Mouse (Mus musculus) right cerebral cortex, postnatal 10 days (tissue): ENCODE results near the gene Suco.

Experiments
- DNase-seq, 2 experiments: peaks; one replicate each; pipeline ENCODE4 v3.0.0; 2021; ENCODE audit warnings: low spot score in 2 of 2

The Suco gene

DNA sequence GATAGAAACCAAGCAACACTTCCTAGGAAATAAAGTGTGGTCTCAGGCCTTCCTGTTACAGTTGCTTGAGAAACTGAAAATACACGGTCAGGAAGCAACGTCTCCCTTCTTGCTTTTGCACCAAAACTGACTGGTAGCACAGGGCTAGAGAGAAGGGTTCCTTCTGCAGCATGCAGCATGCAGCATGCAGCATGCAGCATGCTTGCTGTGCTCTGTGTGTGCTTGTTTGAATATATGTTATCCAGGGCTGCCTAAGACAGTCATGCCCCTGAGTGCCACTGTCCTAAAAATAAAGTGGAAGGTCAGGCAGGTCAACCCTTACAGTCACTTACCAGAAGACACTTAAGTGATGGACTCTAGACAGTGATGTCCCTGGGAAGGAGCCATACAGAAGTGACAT lies 17.6 kb upstream of the Suco start:
- no peak for DNase-seq

DNA sequence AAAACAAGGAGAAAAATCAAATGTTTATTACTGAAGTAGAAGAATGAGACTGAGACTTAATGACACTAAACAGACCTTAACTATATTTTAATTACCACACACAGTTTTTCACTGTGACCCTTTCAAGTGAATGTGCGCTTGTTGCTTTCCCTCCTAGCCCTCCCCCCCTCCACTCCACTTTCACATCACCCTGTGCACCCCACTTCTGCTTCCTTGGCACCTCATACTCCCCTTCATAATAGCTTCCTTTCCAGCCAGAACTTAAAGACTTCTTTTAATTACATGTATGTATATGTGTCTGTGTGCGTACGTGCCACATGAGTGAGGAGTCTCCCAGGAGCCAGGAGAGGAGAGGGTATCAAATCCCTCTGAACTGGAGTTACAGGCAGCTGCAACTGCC lies 12.3 kb upstream of the Suco start:
- DNase-seq: no peak

DNA sequence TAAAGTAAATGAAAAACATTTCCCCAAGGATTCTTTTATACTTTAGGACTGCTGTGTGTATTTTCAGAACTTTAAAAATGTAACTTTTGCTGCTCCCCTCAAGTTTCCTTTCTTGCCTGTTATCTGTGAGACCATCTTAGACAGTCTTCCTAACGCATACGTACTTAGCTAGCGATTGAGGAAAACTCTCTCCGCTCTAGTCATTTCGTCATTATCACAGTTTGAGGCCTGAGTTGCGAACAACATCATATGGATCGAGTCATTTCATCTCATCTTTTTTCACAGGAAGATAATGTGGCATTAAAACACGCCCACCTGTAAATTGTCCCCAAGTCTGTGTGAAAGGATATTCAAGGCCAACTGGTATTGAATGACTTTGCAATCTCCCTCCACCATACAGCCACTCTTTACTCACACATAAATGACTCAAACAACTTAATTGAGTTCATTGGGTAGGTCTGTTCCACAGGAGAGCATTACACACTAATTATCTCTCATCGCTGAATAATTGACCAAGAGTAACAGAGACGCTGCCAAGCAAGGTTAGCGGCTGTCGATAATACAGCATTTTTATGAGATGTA lies 11.3 kb upstream of the Suco start:
- DNase-seq: no peak

DNA sequence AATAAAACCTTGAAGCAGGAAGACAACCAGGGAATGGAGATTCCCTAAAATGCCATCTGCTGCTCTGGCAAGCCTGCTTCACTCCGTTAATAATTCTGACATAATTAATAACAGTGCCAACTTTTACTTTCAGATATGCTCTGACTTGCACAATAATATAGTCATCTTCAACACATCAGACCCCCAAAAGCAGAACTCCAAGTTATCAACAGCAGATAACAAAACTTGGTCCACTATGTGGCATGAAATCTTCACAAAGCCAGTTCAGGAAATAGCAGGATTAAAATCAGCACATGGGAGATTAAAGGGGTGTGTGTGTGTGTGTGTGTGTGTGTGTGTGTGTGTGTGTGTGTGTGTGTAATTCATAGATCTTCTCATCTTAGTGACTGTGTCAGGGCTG lies 9.3 kb upstream of the Suco start:
- DNase-seq: no peak

DNA sequence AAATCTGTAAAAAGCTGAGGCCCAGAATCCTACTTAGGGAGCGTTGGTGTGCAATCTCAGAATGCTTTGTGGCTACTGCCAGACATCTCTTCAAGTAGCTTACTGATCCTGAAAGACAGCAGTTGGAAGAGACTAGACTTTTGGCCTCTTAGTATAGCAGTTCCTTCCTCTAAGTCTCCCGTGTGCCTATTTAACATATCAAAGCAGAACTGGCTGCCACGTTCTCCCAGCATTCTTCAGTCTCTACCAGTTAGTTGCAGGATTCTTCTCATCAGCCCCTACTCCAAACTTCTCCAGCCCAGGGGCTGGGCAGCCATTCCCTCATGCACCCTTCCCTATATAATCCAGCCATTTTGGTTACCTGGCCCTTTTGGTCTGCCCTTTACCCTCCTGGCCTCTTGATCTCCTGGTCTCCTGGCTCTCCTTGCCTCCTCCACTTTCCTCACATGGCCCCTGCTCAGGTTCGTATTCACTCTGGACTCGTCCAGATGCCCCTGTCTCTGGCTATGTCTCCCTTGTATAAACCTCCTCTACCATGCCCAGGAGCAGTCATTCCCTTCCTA lies 1.2 kb upstream of the Suco start:
- peak; percentile 22 to 35 for DNase-seq

DNA sequence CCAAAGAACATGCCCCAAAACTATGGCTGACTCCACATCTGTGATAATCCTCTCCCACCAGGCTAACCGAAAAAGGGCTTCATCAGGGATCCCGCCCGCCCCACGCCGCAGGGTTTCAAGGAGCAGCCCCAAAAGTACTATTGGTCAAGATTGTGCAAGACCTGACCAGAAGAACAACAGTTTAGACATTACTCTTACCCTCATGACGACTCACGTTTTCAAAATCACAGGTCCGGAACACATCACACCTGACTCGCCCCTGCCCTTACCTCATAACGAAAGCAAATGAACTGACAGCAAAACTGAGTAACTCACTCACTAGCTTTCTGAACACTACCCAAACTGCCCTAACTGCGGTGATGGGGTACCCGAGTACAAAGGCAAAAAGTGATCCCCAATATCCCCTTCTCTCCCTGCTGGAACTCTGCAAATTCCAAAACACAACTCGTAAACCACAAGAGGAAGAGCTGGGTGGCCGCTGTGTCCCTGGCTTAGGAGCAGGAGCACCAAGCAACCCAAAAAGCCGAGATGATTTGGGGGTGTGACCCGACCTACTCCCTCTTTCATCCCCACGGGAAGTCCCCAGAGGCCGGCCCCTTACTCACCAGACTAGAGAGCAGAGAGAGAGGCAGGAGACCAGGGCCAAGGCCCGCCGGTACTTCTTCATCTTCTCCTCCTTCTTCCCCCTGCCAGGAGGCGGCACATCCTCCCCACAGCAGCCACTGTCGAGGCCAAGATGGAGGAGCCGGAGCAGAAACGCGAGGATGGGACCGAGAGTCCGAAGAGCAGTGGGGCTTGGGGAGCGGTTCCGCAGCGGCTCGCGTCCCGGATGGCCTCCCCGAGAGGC lies 553 bp downstream of the Suco start:
- no peak for DNase-seq

DNA sequence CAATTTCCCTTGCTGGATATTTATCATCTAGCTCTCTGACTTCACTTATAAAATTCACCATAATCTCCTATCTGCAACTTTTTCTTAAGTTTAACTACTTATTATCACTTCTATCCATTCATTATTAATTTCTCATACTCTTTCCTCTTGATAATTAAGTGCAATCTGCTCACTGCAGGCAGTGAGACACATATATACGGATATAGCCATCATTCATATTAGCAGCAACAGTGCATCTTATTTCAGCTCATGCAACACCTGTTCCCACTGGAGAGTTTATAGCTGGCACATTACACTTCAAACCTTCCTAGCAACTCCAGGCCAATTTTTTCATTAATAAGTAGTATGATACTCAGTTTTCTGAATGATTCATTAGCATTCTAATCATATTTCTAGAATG lies 7.1 kb downstream of the Suco start:
- DNase-seq: no peak

DNA sequence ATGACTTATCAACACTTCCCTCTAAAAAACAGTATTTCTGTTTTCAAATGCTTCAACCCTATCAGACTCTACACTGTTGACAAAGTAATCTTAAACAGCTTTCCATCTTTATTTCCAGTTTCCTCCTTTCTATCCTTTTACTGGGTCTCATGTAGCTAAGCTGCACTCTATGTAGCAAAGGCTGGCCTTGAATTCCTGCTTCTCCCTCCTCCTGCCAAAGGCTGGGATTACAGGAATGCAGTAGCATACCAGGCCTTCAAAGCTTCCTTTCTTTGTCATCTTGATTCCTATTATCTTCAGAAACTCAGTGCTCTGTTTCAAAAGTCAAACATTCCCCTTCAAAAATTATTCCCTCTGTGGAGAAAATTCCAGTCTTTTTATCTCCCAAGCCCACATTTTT lies 8.1 kb downstream of the Suco start:
- no peak for DNase-seq

DNA sequence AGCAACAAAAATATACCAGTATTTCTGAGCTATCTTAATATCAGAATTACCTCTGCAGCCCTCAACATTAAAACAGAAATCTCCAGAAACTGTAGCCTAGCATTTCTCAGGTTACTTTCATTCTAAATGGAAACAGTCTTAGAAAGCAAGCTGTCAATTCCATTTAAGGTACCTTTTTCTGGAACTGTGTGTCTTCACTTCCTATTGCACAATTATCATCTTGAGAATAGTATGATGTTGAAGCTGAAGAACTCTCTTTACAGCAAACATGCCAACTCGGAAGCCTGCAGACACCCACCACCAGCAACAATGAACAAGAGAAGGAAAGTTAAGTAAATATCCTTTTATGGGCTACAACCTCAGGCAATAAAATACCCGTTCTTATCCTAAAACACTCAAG lies 12.7 kb downstream of the Suco start:
- DNase-seq: no peak

DNA sequence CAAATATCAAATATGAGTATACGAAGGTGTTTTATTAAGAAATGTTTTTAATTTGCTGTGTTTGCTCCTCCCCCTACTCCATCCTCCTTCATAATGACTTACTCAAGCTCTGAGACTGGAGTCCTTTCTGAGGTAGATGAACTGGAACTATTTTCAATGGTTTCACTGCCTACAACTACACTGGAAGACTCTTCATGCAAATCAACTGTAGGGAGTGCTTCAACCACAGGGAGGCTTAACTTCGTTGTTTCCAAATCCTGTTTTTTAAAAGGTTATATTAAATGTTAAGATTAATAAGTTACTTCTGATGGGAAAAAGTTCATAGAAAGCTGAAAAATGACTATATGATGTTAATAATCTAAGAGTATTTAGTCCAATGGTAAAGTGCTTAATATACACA lies 17.2 kb downstream of the Suco start:
- DNase-seq: no peak

DNA sequence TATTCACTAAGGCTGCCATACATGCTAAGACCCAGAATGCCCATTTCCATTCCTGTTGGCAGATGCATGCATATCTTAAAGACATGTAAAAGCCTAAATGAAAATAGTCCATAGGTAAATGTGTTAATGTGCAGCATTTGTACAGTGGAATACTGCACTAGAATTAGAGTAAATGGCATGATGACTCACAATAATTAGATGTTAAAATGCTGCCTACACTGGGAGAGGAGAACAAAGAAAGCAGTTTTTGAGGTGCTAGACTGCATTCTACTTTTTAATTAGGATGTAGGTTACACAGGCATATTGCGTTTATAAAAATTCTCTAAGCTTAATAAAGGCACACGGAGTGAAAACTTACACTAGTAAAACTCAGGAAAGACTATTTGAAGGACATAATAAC lies 49.8 kb downstream of the Suco start:
- DNase-seq: no peak

DNA sequence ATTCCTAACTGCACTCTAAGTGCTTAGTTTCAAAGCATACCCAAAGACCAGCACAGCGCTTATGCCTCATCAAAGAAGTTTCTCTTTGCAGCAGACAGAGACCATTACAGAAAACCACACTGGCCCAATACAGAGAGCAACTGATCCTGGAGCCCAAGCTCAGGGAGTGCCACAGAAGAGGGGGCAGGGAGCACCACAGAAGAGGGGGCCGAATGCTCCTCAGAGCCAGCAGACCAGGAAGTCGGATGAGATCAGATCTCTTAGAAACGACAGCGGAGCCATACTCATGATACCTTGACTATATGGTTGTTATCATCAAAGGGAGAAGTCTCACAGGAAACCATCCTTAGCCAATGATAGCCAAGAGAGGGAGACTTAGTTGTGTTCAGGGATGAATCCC lies 67.1 kb downstream of the Suco start:
- no peak for DNase-seq

DNA sequence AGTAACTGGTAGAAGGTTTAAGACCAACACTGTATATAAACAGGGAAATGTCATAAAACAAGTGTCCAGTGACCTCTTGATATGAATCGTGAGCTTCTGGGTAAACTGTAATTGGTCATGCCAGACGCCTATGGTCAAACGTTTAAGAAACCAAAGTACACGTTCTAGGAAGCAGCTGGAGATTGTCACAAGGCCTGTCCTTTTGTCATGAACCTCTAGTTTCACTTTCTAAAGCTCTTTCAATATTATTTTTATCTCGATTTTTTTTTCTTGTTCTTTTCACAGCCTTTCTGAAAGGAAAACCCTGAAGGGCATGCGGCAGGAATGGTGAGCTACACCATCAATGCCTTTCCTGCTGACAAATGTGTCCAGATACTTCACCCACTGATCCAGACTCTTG lies 67.5 kb downstream of the Suco start:
- no peak for DNase-seq

DNA sequence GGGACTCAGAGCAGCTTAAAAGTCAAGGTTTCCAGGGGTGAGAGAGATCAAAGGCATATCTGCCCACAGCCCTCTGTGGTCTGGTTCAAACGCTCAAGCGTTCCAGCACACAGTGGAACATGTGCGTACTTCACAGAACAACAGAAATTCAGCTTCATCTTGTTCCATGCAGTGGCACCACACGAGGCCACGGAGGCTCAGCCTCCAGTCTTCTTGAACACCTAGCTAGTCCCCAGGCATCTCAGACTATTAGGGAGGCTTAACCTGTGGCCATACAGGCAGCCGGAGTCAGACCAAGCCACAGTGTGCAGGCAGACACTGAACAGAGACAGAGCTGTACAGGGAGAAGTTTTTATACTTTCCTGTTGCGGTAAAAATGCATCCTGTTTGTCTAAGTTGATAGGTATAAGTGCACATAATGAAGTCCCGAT lies 71.9 kb downstream of the Suco start:
- no peak for DNase-seq

DNA sequence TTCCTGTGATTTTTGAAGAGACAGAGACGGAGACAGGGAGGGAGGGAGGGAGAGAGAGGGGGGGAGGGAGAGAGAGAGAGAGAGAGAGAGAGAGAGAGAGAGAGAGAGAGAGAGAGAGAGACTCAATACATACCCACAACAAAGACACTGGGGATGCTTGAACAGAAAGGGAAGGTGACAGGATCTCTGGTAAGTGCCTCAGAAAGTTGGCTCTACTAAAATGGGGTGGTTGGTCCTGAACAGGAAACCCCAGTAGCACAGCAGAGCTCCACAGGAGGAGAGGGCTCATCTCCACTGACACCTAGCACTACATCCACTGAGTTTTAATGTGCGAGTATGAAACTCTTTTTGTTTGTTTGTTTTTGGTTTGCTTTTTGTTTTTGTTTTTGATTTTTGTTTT lies 75.2 kb downstream of the Suco start:
- DNase-seq: no peak

DNA sequence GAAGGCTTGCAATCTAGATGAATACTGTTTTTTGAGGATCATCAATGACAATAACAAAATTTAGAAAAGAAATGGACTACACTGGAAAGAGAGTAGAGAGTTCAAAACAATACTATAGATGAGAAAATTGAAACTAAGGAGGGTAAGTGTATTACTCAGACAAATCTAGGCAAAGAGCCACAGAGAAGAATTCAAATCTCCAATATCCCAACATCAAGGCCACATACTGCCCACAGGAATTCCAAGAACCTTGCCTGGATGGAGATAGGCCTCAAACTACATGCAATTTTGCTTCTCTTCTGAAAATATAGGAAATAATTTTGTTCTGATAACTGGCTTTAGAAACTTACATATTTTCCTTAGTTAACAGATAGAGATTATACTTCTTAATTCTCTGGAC lies 76.2 kb downstream of the Suco start:
- DNase-seq: no peak

DNA sequence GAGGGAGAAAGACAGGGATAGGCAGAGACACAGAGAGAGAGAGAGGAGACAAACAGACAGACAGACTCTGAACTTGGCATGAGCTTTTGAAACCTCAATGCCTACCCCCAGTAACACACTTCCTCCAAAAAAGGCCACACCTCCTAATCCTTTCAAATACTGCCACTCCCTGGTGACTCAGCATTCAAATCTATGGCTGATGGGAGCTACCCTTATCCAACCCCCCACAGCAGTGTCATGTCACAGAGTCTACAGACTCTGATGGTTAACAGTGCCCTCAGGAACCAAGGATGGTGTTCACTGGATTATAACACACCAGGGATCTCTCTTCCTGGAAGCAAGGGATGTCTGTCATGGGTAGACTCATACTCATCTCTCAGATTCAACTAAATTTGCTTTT lies 76.7 kb downstream of the Suco start:
- no peak for DNase-seq

DNA sequence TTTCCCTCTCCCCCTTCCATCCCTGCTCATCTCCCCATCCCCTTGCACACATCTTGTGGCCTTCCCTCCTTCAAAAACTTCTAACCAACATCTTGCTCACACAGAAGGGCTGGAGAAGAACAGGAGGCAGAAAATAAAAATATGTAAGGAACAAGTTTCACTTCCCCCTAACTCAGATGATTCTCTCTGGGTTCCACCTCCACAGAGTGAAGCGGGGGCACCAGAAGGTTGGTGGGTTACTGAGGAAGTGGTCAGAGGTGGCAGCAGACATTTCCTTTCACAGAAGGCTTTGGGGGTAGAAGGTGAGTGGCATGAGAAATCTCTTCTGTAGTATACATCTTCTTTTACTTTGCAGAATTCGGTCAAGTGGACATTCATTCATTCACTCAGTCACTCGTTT lies 77.6 kb downstream of the Suco start:
- DNase-seq: no peak

DNA sequence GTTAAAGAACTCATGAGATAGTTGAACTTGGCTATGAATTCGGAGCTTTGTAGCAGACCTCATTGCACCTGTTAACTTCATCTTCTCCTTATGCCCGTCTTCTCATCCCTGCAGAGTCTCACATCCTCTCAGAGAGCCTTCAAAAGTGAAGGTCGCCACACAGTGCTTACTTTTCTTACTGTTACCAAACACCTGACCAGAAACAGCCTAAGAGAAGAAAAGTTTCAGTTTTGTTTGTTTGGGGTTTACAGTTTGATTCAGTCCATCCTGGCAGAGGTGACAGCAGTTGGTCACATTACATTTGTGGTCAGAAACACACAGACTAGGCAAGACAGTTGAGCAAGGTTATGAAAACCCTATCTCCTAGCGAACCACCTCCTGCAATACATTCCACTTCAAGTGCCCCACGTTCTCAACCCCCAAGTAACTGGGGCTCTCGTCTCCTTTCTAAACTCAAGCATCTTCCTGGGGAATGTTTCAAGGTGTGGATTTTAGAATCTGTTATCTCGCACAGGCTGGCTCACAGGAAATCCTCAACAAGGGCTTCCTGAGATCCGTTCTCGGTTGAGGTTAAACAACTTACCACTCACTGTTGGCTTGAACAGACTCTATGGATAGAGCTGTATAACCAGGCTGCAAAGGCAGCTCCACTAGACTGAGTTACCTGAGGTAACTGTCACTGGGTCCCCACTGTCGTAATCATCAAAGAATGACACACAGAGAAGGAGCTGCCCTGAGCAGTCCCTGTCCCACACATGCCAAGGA lies 81.9 kb downstream of the Suco start:
- DNase-seq: no peak

DNA sequence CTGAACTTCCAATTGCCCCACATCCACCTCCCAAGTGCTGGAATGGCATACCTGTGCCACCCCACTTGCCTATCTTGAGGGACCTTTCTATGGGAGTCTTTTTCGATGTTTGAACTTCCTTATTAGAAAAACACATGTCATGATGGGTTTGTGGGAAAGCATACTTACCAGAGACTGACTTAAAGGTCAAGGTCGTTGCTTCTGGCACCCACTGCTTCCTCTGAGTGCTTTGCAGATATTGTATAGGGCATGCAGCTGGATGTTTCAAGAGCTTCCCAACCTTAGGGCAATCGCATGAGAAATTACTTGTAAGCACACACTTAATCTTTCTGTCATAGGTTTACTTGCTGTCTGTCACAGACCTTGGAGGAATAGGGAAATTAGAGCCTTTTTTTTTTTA lies 83.2 kb downstream of the Suco start:
- DNase-seq: no peak

DNA sequence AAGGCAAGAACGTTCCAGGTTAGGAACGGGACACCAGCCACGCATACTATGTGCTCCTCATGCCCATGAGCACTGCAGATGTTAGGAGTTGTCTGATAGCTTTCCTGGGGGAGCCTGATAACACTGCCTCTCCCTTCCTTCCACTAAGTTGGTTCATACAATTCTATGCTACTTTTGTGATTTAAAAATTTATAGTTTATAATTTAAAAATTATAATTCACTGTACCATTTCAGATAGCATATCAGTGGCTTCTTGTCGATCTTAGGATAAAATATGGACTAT lies 83.9 kb downstream of the Suco start:
- no peak for DNase-seq

DNA sequence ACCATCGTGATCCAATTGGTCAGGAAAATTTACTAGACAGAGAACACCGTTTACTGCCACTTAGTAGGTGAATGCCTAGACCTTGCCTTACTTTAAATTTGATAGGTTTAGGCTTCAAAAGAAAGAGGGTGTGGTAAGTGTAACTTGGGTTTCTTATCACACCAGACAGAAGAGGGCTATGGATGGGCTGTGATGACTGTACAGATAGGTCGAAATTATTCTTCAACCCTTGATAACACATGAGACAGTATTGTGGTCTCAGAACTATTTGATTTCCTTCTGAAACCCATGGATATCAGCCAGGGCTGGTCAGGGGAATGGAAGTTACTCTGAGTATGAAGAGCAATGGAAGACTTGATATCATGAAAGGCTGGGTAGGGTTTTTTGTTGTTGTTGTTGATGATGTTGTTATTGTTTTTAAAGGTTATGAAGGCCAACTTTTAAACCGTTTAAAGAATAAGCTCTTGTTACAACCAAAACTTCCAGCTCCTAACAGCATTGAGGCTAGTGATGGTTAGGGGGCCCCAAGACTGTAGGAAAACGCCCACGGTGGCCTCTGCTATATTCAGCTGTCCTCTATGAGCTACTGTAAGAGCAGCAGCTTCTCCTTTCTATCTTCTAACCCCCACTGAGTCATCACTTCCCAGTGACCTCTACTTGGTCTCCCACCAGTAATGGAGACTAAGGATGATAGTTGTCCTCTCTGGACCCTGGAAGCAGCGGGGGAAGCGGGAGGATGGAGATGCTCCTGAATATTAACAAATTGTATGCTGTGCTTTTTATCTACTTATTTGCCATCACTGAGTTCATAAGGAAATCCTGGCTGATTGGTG lies 84.4 kb downstream of the Suco start:
- no peak for DNase-seq
